Mouse (Mus musculus) embryonic fibroblast, embryonic 13.5 days (primary cell): ENCODE data around the gene Dazl.

Experiments
- CTCF ChIP-seq: IDR thresholded peaks from 2 replicates; pipeline ENCODE4 v1.5.1; 2011; ENCODE audit warnings: mild to moderate bottlenecking, control low read depth, low read length, moderate library complexity, borderline replicate concordance; ENCODE audit not compliant: insufficient read depth
- POLR2A ChIP-seq: IDR thresholded peaks from 2 replicates; pipeline ENCODE4 v1.6.1; 2011; ENCODE audit warnings: low read depth, mild to moderate bottlenecking, control low read depth, low read length, moderate library complexity

GRCm38 (mm10) chr17:50237818-50238610 is 55.4 kb downstream of the Dazl start:
- TF ChIP-seq CTCF (no peak), POLR2A (no peak)
